Mouse (Mus musculus): ENCODE data around the gene D230025D16Rik.
A peak's percentile ranks its signal among the peaks of the same experiment; 100 is the strongest.

DNA sequence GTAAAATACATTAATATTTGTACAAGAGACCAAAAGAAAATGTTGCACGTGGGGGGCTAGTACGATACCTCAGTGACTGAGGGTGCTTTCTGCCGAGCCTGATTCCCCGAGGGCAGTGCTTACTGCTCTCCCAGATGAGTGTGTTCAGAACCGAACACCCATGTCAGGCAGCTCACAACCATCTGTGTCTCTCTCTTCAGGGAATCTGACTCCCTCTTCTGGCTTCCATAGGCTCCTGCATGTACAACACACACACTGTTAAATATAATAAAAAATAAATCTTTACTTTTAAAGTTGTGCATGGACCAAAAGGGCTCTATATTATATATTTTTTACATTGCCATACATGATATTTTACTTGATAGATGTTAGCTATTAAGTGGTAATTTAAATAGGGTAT, 10.8 kb upstream of the D230025D16Rik start:
- peak; percentile 35 for TF ChIP-seq CTCF (IDR thresholded peaks at IDR 0.05; ENCODE audit: low read depth)
- no peak for TF ChIP-seq EP300 (IDR thresholded peaks at IDR 0.05; ENCODE audit: low read depth)
